ENCODE assay signal across 11 mouse cellular contexts in the genomic region with DNA sequence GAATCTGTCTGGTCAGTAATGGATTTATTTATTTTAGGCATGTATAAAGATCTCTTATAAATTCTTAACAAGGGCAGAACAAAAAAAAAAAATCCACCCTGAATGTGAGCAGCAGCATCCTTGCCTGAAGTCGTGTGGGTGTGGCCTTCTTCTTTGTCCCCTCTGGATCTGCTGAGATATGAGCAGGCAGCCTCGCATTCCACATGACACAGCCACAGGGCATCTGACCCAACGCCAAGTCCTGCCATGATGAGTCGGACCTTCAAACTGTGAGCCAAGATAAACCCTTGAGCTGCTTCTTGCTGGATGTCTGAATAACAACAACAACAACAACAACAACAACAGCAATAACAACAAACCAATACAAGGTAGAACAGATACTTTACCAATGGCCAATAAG.
"Had no signal": no experiment of that assay in that cellular context is flagged by ENCODE, and none has a peak within 500 bp of the region (broad histone marks: within the 10 kb centered on the region; RNA-seq: fewer than 3 reads in every experiment).

No protein-coding gene starts in this region.

- DNase-seq: left cerebral cortex, postnatal 4 days; liver; liver, embryonic 13.5 days; liver, postnatal 0 days; lung, adult 18-20 months; lung, adult 2 months; lung, embryonic 14.5 days; lung, postnatal 14 days; lung, postnatal 36 days; lung, postnatal 4 days; midbrain, embryonic 14.5 days had no signal
